Mouse (Mus musculus) left cerebral cortex, adult 11 months (tissue): Measurements from ENCODE around the gene Lrrk1.

Experiments
- DNase-seq: peaks from one replicate; pipeline ENCODE4 v3.0.0; 2022; ENCODE audit warnings: low spot score

Lrrk1 gene

DNA sequence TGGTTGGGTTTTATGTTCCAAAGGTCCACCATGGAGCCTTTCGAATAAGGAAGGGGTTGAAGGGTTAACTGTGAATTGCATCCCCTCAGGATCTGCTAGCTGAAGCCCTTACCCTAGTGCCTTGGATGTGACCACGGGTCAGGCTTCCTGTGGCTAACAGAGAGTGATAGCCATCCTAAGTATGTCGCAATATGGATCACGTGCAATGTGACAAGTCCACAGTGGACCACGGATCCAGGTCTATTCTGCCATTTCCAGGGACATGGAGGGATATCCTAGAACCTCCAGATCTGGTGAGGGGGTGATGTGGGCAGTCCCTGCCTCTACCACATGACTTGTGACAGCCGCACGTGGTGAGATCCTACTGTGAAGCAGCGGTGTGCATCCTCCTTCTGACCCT is 133.2 kb downstream of the Lrrk1 start:
- no peak for DNase-seq

DNA sequence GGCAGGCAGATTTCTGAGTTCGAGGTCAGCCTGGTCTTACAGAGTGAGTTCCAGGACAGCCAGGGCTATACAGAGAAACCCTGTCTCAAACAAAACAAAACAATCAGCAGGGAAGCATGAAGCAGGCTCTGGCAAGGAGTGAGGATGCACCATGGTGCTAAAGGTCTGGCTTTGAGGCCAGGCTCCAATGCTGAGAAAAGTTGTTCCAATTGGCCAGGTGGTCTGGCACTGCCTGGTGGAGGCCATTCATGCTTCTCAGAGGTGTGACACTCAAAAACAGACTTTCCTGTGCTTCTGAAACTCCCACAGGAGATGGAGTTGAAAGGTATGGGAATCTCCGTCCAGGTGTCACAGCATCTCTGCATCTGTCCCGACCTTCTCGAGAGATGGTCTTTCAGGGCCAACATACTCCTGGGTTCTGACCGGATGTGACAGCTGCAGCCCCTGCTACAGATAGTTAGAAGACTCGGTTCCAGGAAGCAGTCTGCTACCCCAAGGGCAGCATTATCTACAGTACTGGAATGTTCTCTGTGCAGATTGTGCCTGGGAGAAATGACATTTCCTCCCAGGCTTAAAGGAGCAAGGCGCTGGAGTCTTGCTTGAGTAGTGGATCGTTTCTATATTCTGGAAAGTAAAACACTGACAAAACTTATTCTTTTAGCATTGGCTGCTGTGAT is 134.0 kb downstream of the Lrrk1 start:
- DNase-seq, result no peak

DNA sequence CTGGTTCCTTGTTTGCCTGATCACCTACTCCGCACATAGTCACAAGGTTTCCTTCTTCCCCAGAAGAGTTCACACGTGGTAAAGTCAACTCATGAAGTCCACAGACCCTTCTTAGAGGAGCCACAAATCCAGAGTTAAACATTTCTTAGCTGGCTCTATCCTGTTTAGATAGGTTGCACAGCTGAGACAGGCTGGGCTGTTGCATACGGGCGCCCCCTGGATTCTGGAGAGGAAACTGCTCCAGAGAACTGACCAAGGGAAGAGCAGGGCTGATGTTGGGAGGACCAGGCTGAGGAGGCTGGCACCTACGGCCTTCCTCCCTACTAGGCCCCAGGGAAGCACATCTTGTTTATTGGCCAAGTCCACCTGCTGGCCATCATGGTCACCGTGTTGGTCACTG is 138.1 kb downstream of the Lrrk1 start:
- DNase-seq, result peak; percentile 63

DNA sequence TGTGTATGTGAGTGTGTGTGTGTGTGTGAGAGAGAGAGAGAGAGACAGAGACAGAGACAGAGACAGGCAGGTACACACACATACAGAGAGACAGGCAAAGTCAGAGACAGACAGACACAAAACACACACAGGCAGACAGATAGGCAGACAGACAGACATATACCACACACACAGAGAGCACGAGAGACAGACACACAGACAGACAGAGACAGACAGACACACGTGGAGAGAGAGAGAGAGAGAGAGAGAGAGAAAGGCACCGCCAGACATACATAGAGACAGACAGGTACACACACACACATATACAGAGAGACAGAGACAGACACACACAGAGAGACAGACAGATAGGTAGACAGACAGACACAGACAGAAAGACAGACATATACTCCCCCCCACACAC is 138.7 kb downstream of the Lrrk1 start:
- DNase-seq, result no peak

DNA sequence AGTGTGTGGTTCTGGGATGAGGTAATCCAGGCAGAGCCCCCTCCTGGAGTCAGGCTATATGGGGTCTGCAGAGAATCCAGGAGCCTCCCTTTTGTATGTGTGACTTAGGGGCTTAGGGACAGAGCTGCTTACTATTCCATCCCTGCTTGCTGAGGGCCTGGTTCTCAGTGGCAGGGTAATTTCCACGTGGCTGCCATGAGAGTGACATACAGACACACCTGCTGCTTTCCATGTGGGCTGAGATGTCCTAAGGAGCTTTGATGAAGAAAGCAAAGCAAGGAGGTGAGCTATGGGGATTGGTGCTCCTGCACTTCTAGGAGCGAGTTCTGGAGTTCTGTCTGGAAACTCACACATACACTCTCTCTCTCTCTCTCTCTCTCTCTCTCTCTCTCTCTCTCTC is 139.1 kb downstream of the Lrrk1 start:
- DNase-seq, result no peak

DNA sequence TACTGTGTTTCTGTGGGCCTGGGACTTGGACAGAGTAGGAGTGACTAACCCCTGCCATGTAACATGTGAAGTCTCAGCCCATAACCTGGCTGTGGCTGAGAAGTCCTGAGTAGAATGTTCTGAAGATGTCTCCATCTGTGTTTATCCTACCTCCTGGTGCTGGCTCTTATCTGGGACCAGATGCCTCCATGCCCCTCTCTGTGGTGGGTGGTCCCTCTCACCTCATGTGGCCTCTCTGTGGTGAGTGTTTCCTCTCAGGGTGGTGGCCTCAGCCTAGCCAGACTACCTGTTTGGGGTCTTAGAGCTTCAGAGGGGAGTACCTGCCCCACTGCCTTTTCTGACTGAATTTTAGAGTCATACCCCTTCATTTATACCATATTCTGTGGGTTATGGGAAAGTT is 139.9 kb downstream of the Lrrk1 start:
- DNase-seq, result no peak

DNA sequence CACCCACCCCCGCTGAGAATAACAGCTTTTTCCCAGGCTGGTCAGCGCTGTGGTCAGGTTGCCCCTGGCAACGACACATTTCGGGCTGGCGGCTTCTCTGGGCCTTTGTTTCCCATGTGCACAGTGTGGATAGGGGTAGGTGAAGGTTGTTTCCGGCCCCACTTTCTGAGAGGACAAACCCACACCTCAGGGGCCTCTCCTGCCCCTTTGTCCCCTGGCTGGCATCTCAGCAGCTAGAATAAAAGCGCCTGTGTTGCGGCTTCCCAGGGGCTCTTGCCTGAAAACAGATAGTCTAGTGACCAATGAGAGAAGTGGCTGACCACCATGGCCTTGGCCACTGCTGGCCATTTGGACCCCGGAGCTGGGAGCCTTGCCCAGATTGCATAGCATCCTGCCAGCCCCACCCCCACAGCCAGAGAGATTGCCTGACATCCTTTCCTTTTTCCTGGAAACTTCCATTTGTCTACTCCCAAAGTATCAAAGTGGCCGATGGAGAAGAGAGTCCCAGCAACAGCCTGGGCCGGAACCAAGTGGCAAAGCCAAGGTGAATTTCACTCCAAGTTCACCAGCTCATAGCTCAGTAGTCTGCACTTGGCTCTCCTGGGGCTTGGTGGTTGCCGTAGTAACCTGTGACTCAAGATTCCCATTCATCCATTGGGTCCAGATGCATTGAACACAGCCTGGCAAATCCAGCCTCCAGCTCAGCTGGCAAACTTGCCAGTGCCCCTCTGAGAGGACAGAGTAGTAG is 140.7 kb downstream of the Lrrk1 start:
- DNase-seq, result peak; percentile 49

DNA sequence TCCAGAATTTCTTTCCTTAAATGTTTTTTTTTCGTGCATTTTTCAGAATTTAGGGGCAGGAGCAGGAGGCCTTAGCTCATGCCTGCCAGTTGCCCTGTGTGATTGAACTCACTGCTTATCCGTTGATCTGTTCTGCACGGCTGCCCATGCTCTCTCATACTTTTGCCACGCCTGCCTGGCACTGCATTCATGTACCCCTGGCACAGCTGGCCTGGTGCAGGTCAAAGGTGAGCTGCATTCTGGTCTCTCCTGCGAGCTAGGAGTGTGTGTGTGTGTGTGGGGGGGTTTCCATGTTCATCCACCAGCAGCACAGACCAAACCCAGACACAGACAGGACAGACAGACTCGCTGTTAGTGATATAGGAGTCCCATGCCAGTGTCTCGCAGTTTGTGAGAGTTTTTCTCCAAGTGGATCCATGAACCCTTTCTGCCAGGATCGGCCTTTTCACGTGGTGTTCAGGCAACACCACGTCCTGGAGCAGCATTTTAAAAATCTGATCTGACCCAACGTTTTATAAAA is 141.4 kb downstream of the Lrrk1 start:
- no peak for DNase-seq

DNA sequence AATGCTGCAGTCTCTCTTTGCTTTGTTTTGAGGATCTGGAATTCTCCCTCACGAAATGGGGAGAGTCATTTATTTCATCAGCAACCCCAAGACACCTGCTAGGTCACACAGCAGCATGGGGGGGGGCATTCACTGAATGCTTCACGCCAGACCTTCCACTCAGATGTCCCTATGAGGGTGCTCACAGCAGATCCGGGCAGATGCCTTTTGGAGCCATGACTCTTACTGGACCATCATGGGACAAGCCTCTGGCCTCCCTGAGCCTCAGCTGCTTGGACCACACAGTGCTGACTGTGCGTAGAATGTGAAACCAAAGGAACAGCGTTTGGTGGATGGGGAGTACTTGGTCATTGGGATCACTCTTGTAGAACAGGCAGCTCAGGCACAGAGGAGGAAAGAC is 142.5 kb downstream of the Lrrk1 start:
- no peak for DNase-seq

DNA sequence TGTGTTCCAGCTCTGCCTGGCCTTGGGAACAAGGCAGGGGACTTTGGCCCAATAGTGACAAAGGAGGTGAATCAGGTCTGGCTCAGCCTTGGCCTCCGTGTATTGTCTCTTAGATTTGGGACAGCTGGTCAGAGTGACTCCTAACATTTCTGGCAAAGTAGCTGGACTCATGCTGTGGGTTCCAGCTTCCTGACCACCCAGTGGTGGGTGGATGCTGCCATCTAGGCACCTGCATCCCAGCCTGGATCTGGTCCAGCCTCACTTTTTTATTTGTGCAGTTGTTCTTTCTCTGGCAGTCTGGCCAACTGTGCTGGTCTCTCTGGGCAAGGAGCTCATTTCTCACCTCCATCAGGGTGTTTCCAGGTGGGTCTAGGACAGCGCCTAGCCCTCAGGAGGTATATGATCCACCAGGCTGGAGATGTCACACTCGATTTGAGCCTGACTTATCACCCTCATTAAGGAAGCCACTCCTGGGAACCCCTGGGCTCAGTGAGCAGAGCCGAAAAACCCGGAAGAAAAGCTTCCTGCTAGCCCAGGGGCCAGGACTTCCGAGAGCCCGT is 144.3 kb downstream of the Lrrk1 start:
- no peak for DNase-seq

DNA sequence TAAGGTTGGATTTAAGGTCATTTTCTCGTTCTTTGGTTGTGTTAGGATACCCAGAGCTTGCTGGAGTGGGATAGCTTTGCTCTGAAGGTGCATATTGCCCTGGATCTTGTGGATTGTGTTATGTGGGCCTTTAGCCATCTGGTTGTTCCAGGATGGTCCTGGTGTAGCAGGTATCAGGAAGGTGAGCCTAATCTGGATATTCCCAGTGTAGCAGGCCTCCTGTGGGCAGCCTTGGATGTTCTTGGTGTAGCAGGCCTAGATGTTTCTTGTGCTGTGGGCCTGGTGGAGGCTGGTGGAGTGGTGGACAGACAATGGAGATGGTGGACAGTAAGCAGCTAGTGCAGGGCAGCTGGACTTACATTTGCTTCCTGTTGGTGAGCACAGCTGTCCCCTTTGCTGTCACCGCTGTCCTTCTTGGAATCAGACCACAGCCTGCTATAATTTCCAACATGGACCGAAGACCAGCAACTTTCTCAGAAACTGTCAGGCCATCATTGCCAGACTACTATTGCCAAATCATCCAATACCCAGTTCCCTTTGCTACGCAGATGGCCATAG is 146.2 kb downstream of the Lrrk1 start:
- DNase-seq, result no peak

DNA sequence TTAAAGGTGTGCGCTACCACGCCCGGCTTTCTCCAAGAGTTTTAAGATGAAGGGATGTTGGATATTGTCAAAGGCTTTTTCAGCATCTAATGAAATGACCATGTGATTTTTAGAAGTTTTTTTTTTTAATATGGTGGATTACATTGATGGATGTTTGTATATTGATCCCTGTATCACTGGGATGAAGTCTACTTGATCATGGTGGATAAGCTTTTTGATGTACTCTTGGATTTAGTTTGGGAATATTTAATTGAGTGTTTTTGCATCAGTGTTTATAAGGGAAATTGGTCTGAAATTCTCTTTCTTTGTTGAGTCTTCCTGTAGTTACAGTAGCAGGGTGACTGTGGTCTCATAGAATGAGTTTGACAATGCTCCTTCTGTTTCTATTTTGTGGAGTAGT is 150.0 kb downstream of the Lrrk1 start:
- no peak for DNase-seq

DNA sequence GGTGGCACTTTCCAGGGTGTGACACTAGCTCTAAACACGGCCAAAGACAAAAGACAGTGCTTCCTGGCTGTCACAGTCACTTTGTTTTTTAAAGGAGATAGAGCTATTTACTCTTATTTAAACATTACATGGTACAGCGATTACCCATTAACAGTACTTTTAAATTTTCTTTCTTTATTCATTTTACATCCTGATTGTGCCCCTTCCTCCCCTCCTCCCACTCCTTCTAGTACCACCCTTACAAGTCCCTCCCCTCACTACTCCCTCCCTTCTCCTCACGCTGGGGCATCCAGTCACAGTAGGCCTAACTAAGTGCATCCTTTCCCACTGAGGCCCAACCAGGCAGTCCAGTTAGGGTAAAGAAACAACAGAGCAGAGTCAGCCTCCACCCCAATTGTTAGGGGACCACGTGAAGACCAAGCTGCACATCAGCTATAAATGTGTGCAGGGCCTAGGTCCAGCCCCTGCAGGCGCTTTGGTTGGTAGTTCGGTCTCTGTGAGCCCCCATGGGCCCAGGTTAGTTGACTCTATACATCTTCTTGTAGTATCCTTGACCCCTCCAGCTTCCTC is 154.1 kb downstream of the Lrrk1 start:
- no peak for DNase-seq

DNA sequence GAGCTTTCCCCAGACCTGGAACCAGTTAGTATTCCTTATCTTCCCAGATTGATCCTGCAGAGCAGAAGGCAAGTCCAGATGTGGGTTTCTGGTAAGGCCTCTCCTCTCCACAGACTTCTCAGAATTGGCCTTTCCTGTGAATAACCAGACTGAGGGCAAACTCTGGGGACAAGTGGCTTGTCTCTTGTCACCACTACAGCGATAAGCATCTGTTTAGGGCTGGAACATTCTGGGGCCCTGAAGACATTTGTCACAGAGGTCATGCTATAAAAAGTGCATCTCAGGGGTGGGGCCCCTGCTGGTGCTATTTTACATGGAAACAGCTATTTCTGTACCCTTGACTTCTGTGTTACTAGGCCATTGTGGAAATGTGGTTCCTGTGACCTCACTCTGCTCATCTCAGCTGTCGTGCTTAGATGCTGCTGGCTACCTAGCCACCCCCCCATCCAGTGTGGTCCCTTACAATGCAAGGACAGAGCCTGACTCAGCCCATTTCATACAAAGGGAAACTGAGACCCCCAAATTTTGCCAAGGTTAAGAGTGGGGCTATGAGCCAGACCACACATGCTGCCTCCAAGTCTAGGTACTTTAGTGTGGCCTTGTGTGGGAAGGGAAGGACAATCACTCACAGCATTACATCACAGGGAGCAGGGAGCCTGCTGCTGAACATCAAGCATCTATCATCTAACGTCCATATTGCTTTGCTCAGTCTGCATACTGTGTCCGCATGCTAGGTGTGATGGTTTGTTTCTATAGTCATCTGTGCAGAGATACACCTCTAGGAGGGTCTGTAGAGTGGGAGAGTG is 154.8 kb downstream of the Lrrk1 start:
- DNase-seq, result no peak

DNA sequence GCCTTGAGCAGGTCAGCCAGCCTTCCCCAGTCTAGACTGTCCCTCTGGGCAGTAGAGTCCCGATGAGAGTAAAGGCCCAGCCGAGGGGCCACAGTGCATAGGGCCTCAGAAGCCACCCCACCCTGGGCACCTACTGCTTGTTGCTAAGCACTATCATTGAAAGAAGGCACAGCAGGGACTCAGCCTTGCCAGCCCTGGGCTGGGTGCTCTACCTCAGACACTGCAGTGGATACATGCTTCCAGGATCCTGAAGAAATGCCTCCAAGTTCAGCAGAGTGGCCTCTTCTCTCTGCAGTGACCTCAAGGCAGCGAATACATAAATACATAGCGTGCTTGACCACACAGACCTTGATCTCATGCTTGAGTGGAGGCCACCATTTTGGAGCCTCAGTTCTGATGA is 156.3 kb downstream of the Lrrk1 start:
- DNase-seq, result no peak

DNA sequence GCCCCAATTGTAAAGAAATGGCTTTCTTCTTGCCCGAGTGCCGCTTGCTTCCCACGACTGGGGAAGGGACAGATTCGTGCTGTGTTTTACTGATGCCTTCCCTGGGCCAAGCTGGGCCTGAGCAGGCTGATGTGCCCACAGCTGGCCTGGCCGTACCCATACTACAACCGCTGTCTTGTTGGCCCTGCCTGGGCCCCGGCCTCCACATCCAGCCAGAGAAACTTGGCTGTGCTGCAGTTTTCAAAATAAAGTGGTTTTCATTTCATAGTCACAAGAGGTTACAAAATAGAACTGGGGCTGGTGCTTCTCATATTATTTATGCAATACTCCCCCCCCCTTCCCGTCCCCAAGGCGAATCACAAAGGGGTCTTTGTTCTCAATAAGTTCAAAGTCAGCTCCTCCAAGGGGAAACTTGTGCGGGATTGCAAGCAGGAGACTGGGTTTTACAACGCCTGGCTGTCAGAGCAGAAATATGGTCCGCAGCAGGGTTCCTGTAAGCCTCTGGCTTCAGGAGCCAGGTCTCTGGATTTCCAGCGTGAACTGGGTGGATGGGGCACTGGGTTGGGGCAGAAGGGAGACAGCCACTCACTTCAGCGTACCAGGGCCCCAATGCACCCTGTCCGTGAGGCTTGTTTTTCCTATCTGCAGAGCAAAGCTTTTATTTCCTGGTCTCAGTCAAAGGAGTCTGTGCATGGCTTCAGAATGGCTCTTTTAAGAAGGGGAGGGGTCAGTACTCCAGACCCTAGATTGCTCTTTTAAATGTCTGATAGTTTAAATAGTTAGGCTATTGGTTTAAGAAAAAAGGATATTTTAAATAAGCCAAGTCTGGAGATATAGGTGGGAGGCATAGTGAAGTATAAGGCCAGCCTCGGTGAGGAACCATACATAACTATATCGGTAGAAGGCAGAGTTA is 157.3 kb downstream of the Lrrk1 start:
- peak; percentile 4 for DNase-seq

DNA sequence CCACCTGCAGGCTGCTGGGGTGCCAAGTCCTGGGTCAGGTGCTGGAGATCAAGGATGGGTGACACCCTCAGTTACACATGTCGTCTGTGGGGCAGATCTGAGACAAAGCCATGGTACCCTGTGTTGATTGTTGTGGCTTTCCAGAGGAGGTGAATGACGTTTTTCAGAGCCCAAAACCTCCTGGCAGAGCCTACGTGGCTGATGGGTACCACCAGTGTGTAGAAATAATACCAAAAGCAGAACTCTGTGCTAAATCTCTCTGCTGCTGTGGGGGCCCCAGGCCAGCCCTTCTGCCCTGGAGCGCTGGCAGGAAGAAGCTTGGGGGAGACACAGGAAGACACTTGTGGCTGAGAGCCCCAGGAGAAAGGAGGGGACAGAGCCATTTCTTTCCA is 157.9 kb downstream of the Lrrk1 start:
- no peak for DNase-seq

DNA sequence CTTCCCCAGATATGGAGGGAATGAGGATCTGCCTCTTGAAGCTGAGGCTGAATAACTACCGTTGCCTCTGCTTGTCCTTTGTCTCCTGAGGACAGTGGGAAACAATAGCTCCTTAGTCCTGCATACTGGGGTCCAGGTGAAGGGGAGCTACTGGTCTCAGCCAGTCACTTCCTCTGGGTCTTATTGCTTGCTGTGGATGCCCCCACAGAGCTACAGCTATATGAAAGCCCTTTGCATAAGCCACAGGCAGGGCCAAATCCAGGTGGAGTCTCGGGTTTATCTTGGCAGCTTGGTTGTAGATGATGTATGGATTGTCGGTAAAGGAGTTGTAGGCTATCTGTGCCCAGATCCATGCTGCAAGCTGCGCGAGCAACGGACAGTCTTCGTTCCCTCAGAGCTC is 158.7 kb downstream of the Lrrk1 start:
- DNase-seq, result no peak

DNA sequence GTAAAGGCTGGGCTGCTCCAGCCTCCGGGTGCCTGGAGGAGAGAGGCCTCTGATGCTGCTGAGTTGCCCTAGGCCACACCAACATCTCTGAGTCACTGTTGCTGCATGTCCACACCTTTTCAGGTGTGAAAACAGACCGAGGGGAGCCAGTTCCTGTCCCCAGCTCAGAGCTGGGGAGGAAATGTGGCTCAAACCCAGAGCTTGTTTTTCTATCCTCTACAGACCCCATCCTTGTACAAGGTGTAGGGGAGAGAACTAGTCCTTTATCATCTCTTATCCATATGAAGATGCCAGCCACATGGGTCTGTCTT is 159.6 kb downstream of the Lrrk1 start:
- no peak for DNase-seq

DNA sequence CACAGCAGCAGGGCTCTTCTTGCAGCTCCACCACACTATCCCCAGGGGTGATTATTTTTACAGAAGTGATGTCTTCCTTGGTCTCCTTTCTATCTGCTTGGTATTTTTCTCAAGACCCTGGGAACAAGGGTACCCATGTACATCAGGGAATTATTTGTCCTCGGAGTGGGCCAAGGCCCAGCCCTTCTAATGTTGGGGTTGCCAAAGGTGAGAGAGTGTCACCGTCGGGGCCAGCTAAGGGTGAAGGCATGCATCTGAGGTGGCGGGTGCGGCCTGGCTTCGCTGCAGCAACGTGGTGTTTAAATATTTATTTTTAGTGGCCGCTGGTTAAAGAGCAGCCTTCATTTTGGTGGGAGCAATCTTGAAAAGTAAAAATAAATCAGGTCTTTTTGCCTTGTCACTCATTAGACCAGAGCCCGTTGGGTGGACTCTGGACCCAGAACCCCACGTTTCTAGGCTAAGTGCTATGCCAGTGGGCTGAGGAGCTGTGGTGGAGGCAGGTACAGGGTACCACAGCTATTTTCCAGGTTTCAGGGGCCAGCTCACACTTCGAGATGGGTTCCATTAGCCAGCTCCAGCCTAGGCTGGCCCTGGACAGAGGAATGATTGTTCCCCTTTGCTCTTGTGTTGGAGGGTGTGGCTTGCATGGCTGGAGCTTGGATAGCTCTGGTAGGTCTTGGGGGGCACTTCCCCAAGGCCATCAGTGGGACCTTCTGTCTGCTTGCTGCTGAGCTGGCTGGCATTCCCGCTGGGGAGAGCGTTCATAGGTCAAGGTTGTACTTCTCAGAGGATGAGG is 160.1 kb downstream of the Lrrk1 start:
- DNase-seq, result no peak
